Mouse (Mus musculus) lung, postnatal 0 days (tissue): ENCODE results near the gene Gm29609. TPM values are rescaled to one million over a fixed set of nuclear protein-coding genes. Genes with fewer than 3 reads are reported as not detected.

Source experiments
- ATAC-seq: fragments of 200-750 bp; cut with Nextera tagmentation; 2 replicates; pipeline ENCODE4 v1.8.0; 2017; ENCODE audit warnings: moderate library complexity
- DNase-seq: peaks from one replicate; pipeline ENCODE4 v3.0.0-alpha.2; 2016; ENCODE audit warnings: low spot score
- H3K27ac ChIP-seq: fragments of 300-500 bp; sonication (generic); 2 replicates; pipeline ENCODE4 v1.5.1; 2014; ENCODE audit warnings: antibody characterized with exemption, mild to moderate bottlenecking, low read length, mixed read lengths
- H3K27me3 ChIP-seq: fragments of 300-500 bp; sonication (generic); replicated peaks from 2 replicates; pipeline ENCODE4 v1.6.1; 2014; ENCODE audit warnings: low read length, mixed read lengths; ENCODE audit not compliant: insufficient read depth
- H3K36me3 ChIP-seq: fragments of 300-500 bp; sonication (generic); 2 replicates; pipeline ENCODE4 v1.6.1; 2014; ENCODE audit warnings: low read length, mixed read lengths; ENCODE audit not compliant: insufficient read depth
- H3K4me1 ChIP-seq: fragments of 300-500 bp; sonication (generic); 2 replicates; pipeline ENCODE4 v1.6.1; 2014; ENCODE audit warnings: antibody characterized with exemption, low read depth, low read length, mixed read lengths; ENCODE audit not compliant: insufficient read depth
- H3K4me2 ChIP-seq: fragments of 300-500 bp; sonication (generic); replicated peaks from 2 replicates; pipeline ENCODE4 v1.6.1; 2014; ENCODE audit warnings: low read depth, mild to moderate bottlenecking, low read length, moderate library complexity, mixed read lengths
- H3K4me3 ChIP-seq: fragments of 300-500 bp; sonication (generic); 2 replicates; pipeline ENCODE4 v1.5.1; 2014; ENCODE audit warnings: low read depth, low read length
- H3K9ac ChIP-seq: fragments of 300-500 bp; sonication (generic); replicated peaks from 2 replicates; pipeline ENCODE4 v1.6.1; 2014; ENCODE audit warnings: low read depth, mild to moderate bottlenecking
- H3K9me3 ChIP-seq: fragments of 300-500 bp; sonication (generic); 2 replicates; pipeline ENCODE4 v1.6.1; 2016; ENCODE audit warnings: low read length, mixed read lengths
- CTCF ChIP-seq: IDR thresholded peaks from 2 replicates; pipeline ENCODE4 v1.5.1; 2016; ENCODE audit warnings: antibody characterized with exemption, mild to moderate bottlenecking
- EP300 ChIP-seq: IDR thresholded peaks from 2 replicates; pipeline ENCODE4 v1.6.1; 2016; ENCODE audit warnings: antibody characterized with exemption, mild to moderate bottlenecking, control low read depth
- WGBS: fragments of 180-500 bp; shearing (Covaris S2); extraction: QIAGEN DNeasy Blood & Tissue Kit; methylation state at CpG from one replicate; pipeline ENCODE4 v1.1.7; 2014; 5-methylcytosine and 5-hydroxymethylcytosine counted together
- polyA plus RNA-seq: library from polyadenylated mRNA; unstranded; fragments of >200 nt; fragmentation: Nextera tagmentation; extraction: Ambion mirVana; gene quantifications from 2 replicates; pipeline ENCODE4 v1.2.1, GENCODE M21; 2015

Gm29609 gene
- polyA plus RNA-seq, 1 experiment from 2014 or later: 0.73 TPM

DNA sequence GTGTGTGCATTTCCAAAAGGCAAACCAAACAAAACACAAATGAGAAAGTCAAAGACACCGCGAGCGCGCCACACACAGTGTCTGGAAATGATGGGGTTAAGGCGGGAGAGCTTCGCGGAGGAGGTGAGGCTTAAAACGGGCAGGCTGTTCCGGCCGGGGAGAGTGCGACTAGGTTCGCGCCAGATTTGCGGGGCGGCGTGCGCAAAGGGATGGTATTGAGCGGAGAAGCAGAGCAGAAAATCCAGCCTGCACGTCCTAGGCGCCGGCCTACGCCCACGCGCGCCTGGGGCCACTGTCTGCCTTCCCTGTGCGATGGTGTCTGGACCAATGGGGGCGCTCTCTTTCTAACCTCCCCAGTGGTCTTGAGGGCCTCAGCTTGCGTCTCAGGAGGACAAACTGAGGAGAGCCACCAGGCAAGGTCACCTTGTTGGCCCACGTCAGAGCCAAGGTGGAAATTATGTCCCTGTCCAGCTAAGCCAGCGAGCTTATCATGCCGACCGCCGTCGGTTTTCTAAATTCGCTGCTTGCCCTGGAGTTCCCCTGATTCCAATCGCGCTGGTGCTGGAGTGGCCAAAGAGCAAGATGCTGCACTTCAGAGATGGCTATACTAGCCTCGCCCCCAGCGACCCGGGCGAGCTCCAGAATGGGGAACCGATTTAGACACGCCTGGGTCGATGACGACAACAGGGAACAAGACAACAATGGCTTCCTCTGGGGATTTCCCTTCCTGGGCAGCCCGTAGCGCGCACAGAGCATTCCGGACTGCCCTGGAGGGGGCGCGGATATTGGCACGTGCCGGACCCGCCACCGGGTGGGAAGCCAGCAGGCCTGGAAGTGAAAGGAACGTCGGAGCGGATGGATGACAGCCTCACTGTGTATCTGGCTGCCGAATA lies 84.7 kb downstream of the Gm29609 start:
- TF ChIP-seq CTCF: peak; percentile 55
- TF ChIP-seq EP300: no peak
- Histone ChIP-seq H3K9ac (no peak overlapping the region), H3K4me1 (peaks cover 15% of the 10 kb centered on the region), H3K4me3 (peak overlapping the region; percentile 30), H3K36me3 (no peaks in the 10 kb centered on the region), H3K9me3 (no peaks in the 10 kb centered on the region), H3K4me2 (peak overlapping the region; percentile 54), H3K27me3 (peaks cover 58% of the 10 kb centered on the region), H3K27ac (no peak overlapping the region)
- DNase-seq (peak; percentile 76), ATAC-seq (peak; percentile 83)
- under 1% methylated on average over 58 of the region's 59 CpGs for WGBS

Other genes starting within 250 kb of the Gm29609 start
- 1.8 and 2.3 TPM in 2 replicates for gene Cgref1, start 234.3 kb downstream of the Gm29609 start, polyA plus RNA-seq
- gene Preb, start 219.6 kb downstream of the Gm29609 start, polyA plus RNA-seq: 76.5 and 79.7 TPM in 2 replicates
- 0.44 and 0.49 TPM in 2 replicates for gene Tcf23, start 211.2 kb downstream of the Gm29609 start, polyA plus RNA-seq
- 260 and 289 TPM in 2 replicates for gene Atraid, start 131.6 kb downstream of the Gm29609 start, polyA plus RNA-seq
- gene Slc5a6, start 131.0 kb downstream of the Gm29609 start, polyA plus RNA-seq: 3.4 and 3.6 TPM in 2 replicates
- 4.1 and 4.2 TPM in 2 replicates for gene Cad, start 125.1 kb downstream of the Gm29609 start, polyA plus RNA-seq
- gene Dnajc5g, start 73.6 kb downstream of the Gm29609 start, polyA plus RNA-seq: not detected in 2 replicates
- not detected in 2 replicates for gene Slc30a3, start 71.7 kb downstream of the Gm29609 start, polyA plus RNA-seq
- gene Trim54, start 63.2 kb downstream of the Gm29609 start, polyA plus RNA-seq: 0.49 and 0.55 TPM in 2 replicates
- gene Ucn, start 41.1 kb downstream of the Gm29609 start, polyA plus RNA-seq: not detected in 2 replicates
- 38.2 and 53.6 TPM in 2 replicates for gene Mpv17, start 25.7 kb downstream of the Gm29609 start, polyA plus RNA-seq
- 24.2 and 26.2 TPM in 2 replicates for gene Gtf3c2, start 233 bp upstream of the Gm29609 start, polyA plus RNA-seq
- gene Snx17, start 13.3 kb upstream of the Gm29609 start, polyA plus RNA-seq: 103 and 106 TPM in 2 replicates
- 44.4 and 45.0 TPM in 2 replicates for gene Eif2b4, start 13.5 kb upstream of the Gm29609 start, polyA plus RNA-seq
- gene Zfp513, start 22.4 kb upstream of the Gm29609 start, polyA plus RNA-seq: 6.6 and 7.4 TPM in 2 replicates
- 77.6 TPM in 2 replicates for gene Ppm1g, start 40.8 kb upstream of the Gm29609 start, polyA plus RNA-seq
- gene Nrbp1, start 61.0 kb upstream of the Gm29609 start, polyA plus RNA-seq: 125 and 131 TPM in 2 replicates
- 0.45 and 0.62 TPM in 2 replicates for gene Gm9970, start 61.3 kb upstream of the Gm29609 start, polyA plus RNA-seq
- 44.5 and 50.4 TPM in 2 replicates for gene Krtcap3, start 71.8 kb upstream of the Gm29609 start, polyA plus RNA-seq
- gene Ift172, start 111.2 kb upstream of the Gm29609 start, polyA plus RNA-seq: 24.2 and 25.6 TPM in 2 replicates
- gene Fndc4, start 116.2 kb upstream of the Gm29609 start, polyA plus RNA-seq: 9.7 and 11.8 TPM in 2 replicates
- gene Gckr, start 117.5 kb upstream of the Gm29609 start, polyA plus RNA-seq: 0.08 TPM in 1 of 2 replicates, not detected in the other